Mouse (Mus musculus) layer of hippocampus, postnatal 10 days (tissue): ENCODE results near the gene Tenm4. TPM values are rescaled to one million over a fixed set of nuclear protein-coding genes. Genes with fewer than 3 reads are reported as not detected.

Experiments used
- DNase-seq, 2 experiments: peaks; one replicate each; pipeline ENCODE4 v3.0.0; 2021; ENCODE audit warnings: low spot score in 2 of 2
- total RNA-seq, 2 experiments: library from RNA; stranded (reverse); gene quantifications; 2 replicates each; pipeline ENCODE4 v1.2.3; 2021

Gene Tenm4
- total RNA-seq, 2 experiments from 2014 or later = 130 to 149 TPM

GRCm38 (mm10) chr7:96667688-96668087 is 496.6 kb downstream of the Tenm4 start:
- no peak for DNase-seq

DNA sequence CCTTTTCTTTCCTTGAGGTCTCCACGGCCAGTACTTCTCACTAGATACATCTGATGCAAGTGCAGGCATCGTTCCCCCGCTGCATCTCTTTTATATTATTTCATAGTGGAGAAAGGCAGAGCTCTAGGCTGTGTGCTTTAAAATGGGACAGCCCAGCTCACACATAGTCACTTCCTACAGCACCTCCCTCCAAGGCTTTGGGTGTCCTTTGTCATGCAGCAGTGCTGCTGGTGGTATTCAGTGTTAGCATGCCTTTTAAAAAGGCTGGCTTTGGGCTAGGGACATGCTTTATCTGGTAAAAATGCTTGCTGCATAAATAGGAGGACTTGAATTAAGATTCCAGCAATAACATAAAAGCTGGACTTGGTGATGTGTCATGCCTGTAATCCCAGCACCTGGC is 499.0 kb downstream of the Tenm4 start:
- DNase-seq = no peak

GRCm38 (mm10) chr7:96672322-96672914 is 501.4 kb downstream of the Tenm4 start:
- DNase-seq = no peak

DNA sequence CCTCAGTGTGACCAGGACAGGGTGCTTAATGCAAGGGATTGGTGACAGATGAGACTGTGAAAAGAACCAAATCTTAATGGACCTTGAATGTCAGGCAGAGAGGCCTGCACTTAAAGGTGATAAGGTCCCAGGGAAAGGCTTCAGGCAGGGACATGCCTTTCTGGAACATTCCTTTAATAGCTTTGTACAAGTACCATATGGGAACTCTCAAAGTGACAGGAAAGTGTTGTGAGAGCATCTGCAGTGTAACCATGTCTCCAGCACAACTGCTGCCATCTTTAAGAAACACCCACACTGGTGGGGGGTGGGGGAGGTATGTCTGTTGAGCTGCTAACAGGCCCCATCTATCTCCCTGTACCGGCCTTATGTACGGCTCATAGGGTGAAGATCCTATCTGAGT is 506.0 kb downstream of the Tenm4 start:
- no peak for DNase-seq

GRCm38 (mm10) chr7:96678236-96678635 is 507.2 kb downstream of the Tenm4 start:
- DNase-seq = no peak

- DNase-seq = no peak
Observed at GRCm38 (mm10) chr7:96679746-96680145, 508.7 kb downstream of the Tenm4 start.

- no peak for DNase-seq
Observed at GRCm38 (mm10) chr7:96680405-96680804, 509.4 kb downstream of the Tenm4 start.

- no peak for DNase-seq
Observed at GRCm38 (mm10) chr7:96681808-96682207, 510.8 kb downstream of the Tenm4 start.

DNA sequence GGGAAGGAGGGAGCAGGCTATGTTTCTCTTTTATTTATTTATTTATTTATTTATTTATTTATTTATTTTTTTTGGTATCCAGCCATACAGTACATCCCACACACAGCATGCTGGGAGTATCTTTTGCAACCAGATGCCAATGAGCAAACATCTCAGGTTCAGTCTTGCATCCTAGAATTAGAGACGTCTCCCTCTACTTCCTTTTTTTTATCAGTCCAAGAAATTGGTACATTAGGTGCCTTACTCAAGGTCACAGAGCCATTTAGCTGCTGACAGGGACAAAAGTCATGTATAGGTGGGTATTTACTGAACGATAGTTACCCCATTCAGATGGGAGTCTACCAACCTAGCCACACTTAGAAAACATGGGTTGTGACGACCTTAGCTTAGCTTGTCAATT is 517.1 kb downstream of the Tenm4 start:
- no peak for DNase-seq

DNA sequence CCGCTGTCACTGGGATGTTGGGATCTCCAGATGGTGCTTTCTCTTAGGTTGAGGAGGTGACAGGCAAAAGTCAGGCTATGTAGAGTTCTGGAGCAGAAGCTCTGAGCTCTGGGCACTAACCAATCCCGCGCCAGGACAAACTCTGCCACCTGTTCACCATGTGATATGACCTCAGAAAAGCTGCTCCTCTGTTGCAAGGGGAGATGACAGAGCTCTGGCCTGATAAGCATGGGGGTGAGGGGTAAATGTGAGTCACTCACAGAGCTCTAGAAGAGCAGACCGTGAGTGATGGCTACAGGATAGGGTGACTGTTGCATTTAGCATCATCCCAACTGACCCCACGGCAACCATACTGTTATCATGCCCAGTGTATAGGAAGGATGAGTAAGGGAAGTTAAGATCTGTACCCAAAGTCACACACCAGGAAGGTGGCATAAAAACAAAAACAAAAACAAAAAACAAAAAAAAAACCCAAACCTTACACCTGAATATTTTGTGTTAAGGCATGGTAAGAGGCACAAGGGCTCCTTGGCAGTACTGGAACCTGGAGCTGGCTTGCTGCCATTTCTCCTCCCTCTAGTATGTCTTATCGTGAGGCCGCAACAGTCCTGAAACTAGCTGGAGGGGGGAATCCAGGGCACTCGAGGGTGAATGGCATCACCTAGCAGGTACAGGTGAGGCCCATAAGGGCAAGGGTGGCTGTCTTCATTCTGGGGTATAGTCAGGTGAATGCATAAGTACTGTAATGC is 530.2 kb downstream of the Tenm4 start:
- DNase-seq = no peak

- DNase-seq = no peak
Observed at GRCm38 (mm10) chr7:96703958-96704357, 532.9 kb downstream of the Tenm4 start.

DNA sequence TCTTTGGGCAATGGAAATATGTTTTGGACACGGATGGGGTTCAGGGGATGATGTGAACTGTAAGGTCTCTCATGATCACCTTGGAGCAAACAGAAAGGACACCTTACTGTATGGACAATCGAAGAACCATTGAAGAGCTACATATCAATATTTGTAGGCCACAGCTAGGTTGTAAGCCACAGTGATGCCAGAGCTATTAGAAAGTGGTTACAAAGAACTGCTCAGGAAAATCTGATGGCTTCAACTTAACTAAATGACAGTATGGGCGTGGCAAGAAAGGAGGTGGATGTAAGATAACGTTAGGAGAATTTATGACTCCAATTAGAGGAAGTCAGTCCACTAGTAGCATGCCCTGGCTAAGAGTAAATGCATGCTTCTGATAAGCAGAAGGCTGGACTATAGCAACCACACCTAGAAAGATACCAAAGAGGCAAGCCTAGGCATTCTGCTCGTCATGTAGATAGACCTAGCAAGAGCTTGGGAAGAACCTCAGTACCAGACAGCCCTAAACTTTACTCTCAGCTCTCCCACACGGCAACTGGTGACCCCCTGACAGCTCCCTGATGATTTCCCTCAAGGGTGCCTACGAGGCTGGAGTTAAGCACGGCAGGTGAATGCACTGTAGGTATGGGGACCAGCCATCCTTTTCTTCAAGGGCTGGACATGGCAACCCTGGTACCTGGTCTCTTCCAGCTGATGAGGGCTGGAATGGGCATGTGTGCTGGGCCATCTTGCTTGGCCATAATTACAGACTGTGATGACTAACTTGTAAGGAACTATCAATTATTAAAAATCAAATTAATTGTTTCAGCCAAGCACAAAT is 534.5 kb downstream of the Tenm4 start:
- no peak for DNase-seq

DNA sequence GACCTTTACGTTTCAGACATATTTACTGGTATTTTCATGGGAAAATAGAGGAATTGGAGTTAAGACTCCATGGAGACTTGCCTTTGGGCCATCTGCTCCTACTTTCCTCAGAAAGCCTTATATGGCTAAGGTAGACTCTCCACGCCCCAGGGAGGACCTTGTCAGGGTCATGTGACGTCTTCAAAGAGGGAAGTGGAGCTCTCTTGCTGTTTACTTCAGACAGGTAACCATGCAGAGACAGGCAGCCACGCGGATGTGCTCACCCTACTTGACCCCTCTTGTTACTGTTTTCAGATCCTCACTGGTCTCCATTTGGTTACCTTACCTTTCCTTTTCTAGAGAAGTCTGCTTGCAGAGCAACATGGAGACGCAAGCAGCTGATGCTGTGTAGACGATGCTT is 535.5 kb downstream of the Tenm4 start:
- no peak for DNase-seq

GRCm38 (mm10) chr7:96707112-96707511 is 536.1 kb downstream of the Tenm4 start:
- no peak for DNase-seq

GRCm38 (mm10) chr7:96708071-96708470 is 537.0 kb downstream of the Tenm4 start:
- no peak for DNase-seq

DNA sequence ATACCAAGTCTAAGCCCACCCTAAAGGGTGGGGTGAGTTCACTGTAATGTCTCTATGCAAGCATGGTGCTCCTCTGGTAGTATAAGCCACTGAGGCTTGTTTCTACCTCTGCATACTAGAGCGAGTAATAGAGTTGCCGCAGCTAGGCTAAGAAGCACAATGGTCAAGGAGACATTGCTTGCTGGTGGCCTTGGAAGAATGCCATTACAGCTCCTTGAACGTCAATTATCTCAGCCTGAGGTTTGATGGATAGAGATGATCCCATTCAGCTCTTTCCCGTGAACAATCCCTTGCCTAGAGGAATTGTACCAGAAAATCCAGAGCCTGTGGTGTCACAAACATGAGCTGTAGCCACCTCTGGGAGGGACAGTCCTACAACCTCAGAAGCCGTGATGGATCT is 537.5 kb downstream of the Tenm4 start:
- no peak for DNase-seq

DNA sequence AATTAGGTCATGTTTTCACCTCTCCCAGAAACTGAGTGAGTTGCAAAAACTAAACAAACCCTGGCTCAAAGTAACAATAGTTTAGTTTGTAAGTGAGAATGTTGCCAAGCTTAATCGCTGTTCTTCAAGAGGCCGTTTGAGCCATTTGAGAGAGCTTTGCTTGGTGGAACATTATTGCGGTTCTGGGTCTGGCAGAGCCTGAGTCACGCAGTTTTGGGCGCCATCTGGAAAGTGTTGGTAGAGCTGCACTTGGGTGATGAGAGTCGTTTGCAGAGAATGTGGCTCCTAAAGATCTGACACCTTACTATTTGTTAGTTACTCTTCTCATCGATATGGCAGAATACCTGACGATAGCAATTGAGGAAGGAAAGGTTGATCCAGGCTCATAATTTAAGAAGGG is 537.9 kb downstream of the Tenm4 start:
- no peak for DNase-seq

DNA sequence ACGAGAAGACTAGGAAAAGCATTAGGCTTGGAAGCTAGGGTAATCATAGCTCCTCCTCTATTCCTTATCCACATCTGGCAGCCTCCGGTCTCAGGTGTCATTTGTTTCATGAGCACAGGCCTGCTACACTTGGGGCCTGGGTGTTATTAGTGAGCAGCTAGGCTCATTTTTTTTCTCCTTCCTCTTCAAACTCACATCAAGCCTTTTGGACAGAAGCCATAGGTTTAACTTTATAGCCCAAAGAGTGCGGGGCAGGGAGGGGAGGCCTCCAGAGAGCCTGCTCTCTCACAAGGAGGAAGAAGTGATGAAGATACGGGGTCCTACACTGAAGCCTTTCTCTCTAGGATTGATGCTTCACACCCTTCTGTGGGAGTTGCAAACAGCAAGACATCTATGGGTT is 538.8 kb downstream of the Tenm4 start:
- no peak for DNase-seq

- DNase-seq = no peak
Observed at GRCm38 (mm10) chr7:96710658-96711071, 539.6 kb downstream of the Tenm4 start.

GRCm38 (mm10) chr7:96712876-96713275 is 541.8 kb downstream of the Tenm4 start:
- no peak for DNase-seq

DNA sequence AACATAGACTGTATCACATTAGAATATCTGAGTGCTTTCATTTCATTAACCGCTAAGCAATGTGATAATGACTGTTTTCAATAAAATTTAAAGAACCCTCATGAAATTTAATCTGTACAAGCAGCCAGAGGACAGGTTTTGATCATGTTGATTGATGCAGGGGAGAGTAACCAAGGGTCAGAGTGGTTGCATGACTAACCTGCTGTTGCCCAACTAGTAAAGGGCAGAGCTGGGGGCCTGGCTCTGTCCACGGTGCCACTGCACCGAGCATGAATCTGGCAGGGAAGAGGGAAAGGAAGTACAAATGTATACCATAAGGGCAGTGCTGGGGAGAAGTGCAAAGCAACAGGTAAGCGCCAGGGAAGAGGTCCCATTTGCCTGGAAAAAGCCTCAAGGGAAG is 545.9 kb downstream of the Tenm4 start:
- no peak for DNase-seq
